In the genomic region with DNA sequence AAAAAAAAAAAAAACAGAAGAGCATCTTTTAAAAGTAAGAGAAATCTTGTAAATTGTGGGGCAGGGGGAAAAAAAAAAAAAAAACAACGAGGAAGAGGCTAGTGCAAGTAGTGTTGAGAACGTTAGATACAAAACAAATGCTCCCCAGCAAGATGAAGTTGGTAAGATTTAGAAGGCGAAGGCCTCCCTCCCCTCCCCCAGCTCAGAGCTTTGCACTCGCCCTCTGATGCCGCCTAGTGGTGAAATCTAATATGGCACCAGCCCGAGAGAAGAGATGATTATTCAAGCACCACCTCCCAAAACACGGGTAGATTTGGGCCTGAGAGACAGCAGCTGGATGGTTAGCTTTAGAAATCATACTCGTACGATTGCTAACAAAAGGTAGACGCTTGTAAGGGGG, we compare ENCODE assay signal across 9 mouse cellular contexts. TPM values are rescaled to one million over a fixed set of nuclear protein-coding genes. Genes with fewer than 3 reads are reported as not detected.
DNase-seq lines count a peak whose midpoint lies in the region; TF ChIP-seq lines count a peak whose summit lies in the region.
"Had no signal": no experiment of that assay in that cellular context is flagged by ENCODE, and none has a peak within 500 bp of the region (broad histone marks: within the 10 kb centered on the region; RNA-seq: fewer than 3 reads in every experiment).

No protein-coding gene starts in this region.

- DNase-seq in NIH3T3 (ENCODE audit: low read depth) = peak; percentile 91
- DNase-seq in cerebellum, adult 11-12 months = peak; percentile 31
- DNase-seq in forelimb bud, embryonic 11.5 days (ENCODE audit: low read depth, low spot score) = peak; percentile 85
- peak; percentile 86 to 94 for DNase-seq in heart, postnatal 14 days
- peak; percentile 94 to 95 for DNase-seq in kidney, postnatal 4 days
- DNase-seq in lung, adult 2 months = peak; percentile 85
- peak; percentile 91 for DNase-seq in ovary, postnatal 14 days (ENCODE audit: low spot score)
- DNase-seq in urinary bladder, adult 18-20 months (ENCODE audit: low spot score in 2 of 2) = peak; percentile 59 to 73

- no peak overlapping the region for H3K4me3 ChIP-seq in lung, adult 2 months (replicated peaks; ENCODE audit: extremely low read depth, low read depth, low read length)
- H3K4me3 ChIP-seq: erythroblast, embryonic 14.5 days had no signal

- intact Hi-C loops in heart, postnatal 14 days (cut with DNase I) = loop anchor here (2.0 to 10.0 kb wide), 3 partner anchors 56 to 441 kb away; no protein-coding TSS in a partner anchor

- WGBS in lung, adult 2 months = 3% methylated on average over 10 of the region's 10 CpGs

- H3K4me1 ChIP-seq in lung, adult 2 months (ENCODE audit: control insufficient read depth, insufficient read depth, low read length) = peaks cover 11% of the 10 kb centered on the region

- peak; percentile 91 for TF ChIP-seq CTCF in lung, adult 2 months (IDR thresholded peaks at IDR 0.05; ENCODE audit: insufficient read depth, low read length)

- TF ChIP-seq POLR2A in lung, adult 2 months (IDR thresholded peaks at IDR 0.05; ENCODE audit: borderline replicate concordance, extremely low read depth, low read depth, low read length) = no peak

RNA-seq across cellular contexts. Expression of gene Prickle2, which starts 22.1 kb away (rescaled TPM):
- 1 to 10 TPM; 7.2 to 9.6 TPM for total RNA-seq in heart, postnatal 14 days (2021)
- polyA plus RNA-seq in lung, adult 2 months (2012; rRNA removed) = 22.7 and 23.6 TPM in 2 replicates
- polyA plus RNA-seq: erythroblast, embryonic 14.5 days had no signal

Comparison
In these comparisons a context has a peak if more than half of its experiments do, and no peak if none do; other contexts are left out.
1. DNase-seq: peak in every context shown above with its lines; median percentile 94 in kidney, postnatal 4 days; 91 in NIH3T3; 91 in ovary, postnatal 14 days; 90 in heart, postnatal 14 days; 85 in forelimb bud, embryonic 11.5 days; 85 in lung, adult 2 months; 66 in urinary bladder, adult 18-20 months; 31 in cerebellum, adult 11-12 months.